Mouse (Mus musculus) lung, postnatal 14 days (tissue): ENCODE results near the gene Olfr649.

Experiments used
- DNase-seq: peaks from one replicate; pipeline ENCODE4 v3.0.0; 2021

Olfr649 gene

GRCm38 (mm10) chr7:104195885-104196284 lies at the start of gene Olfr649:
TSS of gene Olfr649 (minus strand) at chr7:104195985.
- DNase-seq = no peak

GRCm38 (mm10) chr7:104244287-104245181 lies 48.7 kb upstream of the Olfr649 start, which contains the start of gene Trim34a:
TSS of gene Trim34a (plus strand) at chr7:104244457.
- peak; percentile 65 for DNase-seq

- no peak for DNase-seq
Observed at GRCm38 (mm10) chr7:104243616-104244015, 47.8 kb upstream of the Olfr649 start.

GRCm38 (mm10) chr7:104240857-104241256 lies 45.1 kb upstream of the Olfr649 start:
- DNase-seq = no peak

- DNase-seq = peak; percentile 57
Observed at GRCm38 (mm10) chr7:104231203-104231602, 35.4 kb upstream of the Olfr649 start.

GRCm38 (mm10) chr7:104218701-104219569 lies 23.1 kb upstream of the Olfr649 start, which contains the start of gene Trim6:
TSS of gene Trim6 (plus strand) at chr7:104218793.
- peak; percentile 84 for DNase-seq

GRCm38 (mm10) chr7:104217881-104218280 lies 22.1 kb upstream of the Olfr649 start:
- DNase-seq = no peak

GRCm38 (mm10) chr7:104216011-104216535 lies 20.3 kb upstream of the Olfr649 start:
- no peak for DNase-seq

GRCm38 (mm10) chr7:104206197-104206596 lies 10.4 kb upstream of the Olfr649 start:
- no peak for DNase-seq

GRCm38 (mm10) chr7:104199822-104200221 lies 4.0 kb upstream of the Olfr649 start:
- peak; percentile 82 for DNase-seq

- no peak for DNase-seq
Observed at GRCm38 (mm10) chr7:104191275-104191674, 4.5 kb downstream of the Olfr649 start.

GRCm38 (mm10) chr7:104183292-104183691 lies 12.5 kb downstream of the Olfr649 start, which contains the start of gene Olfr648:
TSS of gene Olfr648 (minus strand) at chr7:104183392.
- DNase-seq = no peak

GRCm38 (mm10) chr7:104179074-104179473 lies 16.7 kb downstream of the Olfr649 start:
- DNase-seq = no peak

GRCm38 (mm10) chr7:104178422-104179054 lies 17.2 kb downstream of the Olfr649 start:
- DNase-seq = no peak

- DNase-seq = no peak
Observed at GRCm38 (mm10) chr7:104175085-104175484, 20.7 kb downstream of the Olfr649 start.

GRCm38 (mm10) chr7:104169634-104170204 lies 26.1 kb downstream of the Olfr649 start:
- no peak for DNase-seq

- no peak for DNase-seq
Observed at GRCm38 (mm10) chr7:104167105-104167504, 28.7 kb downstream of the Olfr649 start.

- DNase-seq = no peak
Observed at GRCm38 (mm10) chr7:104150456-104150855, 45.3 kb downstream of the Olfr649 start, which contains the start of gene Ubqlnl. TSS of gene Ubqlnl (minus strand) at chr7:104150556.

GRCm38 (mm10) chr7:104143179-104143578 lies 52.6 kb downstream of the Olfr649 start, which contains the start of gene Ubqln3:
TSS of gene Ubqln3 (minus strand) at chr7:104143279.
- no peak for DNase-seq
